Mouse (Mus musculus): ENCODE results near the gene Tbx5. TPM values are rescaled to one million over a fixed set of nuclear protein-coding genes. Genes with fewer than 3 reads are reported as not detected.
A peak's percentile ranks its signal among the peaks of the same experiment; 100 is the strongest.

Gene Tbx5
- polyA plus RNA-seq, 1 experiment from 2014 or later: 38.4 TPM

DNA sequence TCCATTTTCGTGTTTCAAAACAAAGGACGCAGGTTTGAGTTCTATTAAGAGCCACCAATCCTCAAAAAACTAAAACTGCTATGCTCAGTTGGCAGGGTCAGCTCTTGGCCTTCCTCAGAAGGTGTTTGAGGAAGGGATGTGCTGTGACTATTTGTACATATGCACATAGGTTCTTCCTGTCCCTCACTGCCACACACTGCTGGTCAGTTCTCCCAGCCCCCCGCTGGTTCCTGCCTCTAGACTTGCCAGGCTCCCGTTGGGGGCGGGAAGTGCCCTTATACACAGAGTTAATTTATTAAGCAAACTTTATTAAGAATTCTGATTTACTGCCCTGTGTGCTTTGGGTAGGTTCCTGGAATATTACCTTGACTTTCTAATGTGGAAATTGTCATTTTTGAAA lies 11.9 kb downstream of the Tbx5 start:
- H3K4me3 ChIP-seq: peak overlapping the region; percentile 38; the same call in 1 of the 2 replicates
- H3K4me1 ChIP-seq: peaks cover 76% of the 10 kb centered on the region
- no peaks in the 10 kb centered on the region for H3K9me3 ChIP-seq
- H3K36me3 ChIP-seq: peaks cover 65% of the 10 kb centered on the region
- H3K27me3 ChIP-seq (replicated peaks): peaks cover 37% of the 10 kb centered on the region
- 23% methylated on average over 5 of the region's 5 CpGs for whole genome bisulfite sequencing
- no peak for ATAC-seq (ENCODE audit: extremely low read depth, insufficient number of reproducible peaks, low FRiP score, low TSS enrichment)
- H3K27ac ChIP-seq (replicated peaks): peak overlapping the region; percentile 68
- peak overlapping the region; percentile 81 for H3K4me2 ChIP-seq
- H3K9ac ChIP-seq: peak overlapping the region; percentile 71

DNA sequence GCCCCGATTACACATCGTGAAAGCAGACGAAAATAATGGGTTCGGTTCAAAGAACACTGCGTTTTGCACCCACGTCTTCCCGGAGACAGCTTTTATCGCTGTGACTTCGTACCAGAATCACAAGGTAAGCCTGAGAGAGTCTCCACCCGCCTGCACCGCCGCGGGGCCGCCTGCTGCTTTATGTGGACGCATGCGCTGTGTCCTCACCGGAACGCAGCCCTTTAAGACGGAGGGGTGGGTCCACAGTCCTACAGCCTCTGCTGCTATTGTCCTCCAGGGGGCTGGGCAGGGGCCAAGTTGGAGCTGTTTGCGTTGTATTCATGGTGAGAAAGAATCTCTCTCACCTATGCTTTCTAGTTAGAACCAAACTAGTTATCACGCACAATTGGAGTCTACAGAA lies 12.5 kb downstream of the Tbx5 start:
- ATAC-seq (ENCODE audit: extremely low read depth, insufficient number of reproducible peaks, low FRiP score, low TSS enrichment): peak; percentile 56; the same call in 1 of the 2 replicates
- Histone ChIP-seq H3K27me3 (replicated peaks) (peaks cover 33% of the 10 kb centered on the region), H3K36me3 (peaks cover 70% of the 10 kb centered on the region), H3K9ac (peak overlapping the region; percentile 71), H3K4me2 (peak overlapping the region; percentile 81), H3K9me3 (no peaks in the 10 kb centered on the region), H3K4me1 (peaks cover 70% of the 10 kb centered on the region), H3K27ac (replicated peaks) (peak overlapping the region; percentile 68), H3K4me3 (peak overlapping the region; percentile 38)
- under 1% methylated on average over 21 of the region's 21 CpGs for whole genome bisulfite sequencing

DNA sequence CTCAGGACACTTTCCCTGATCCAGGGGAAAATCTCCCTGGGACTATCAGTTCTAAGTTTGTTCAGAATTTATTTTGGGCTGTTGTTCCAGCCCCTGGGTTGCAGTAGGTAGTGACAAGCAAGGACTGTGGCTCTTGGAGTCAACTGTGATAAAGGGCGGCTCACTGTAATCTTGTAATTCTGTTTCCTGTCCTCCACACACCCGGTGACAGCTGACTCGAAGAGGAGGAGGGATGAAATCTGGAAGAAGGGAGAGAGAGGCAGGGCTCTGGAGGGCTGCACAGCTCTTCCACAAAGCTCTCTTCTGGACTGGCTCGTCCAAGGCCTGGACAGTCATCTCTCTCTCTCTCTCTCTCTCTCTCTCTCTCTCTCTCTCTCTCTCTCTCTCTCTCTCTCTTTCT lies 24.6 kb downstream of the Tbx5 start:
- Histone ChIP-seq H3K9ac (no peak overlapping the region), H3K4me2 (no peak overlapping the region), H3K36me3 (peaks cover 83% of the 10 kb centered on the region), H3K9me3 (no peaks in the 10 kb centered on the region), H3K27ac (replicated peaks) (peak overlapping the region; percentile 78), H3K4me1 (peaks cover 60% of the 10 kb centered on the region), H3K4me3 (no peak overlapping the region), H3K27me3 (replicated peaks) (no peaks in the 10 kb centered on the region)
- ATAC-seq (ENCODE audit: extremely low read depth, insufficient number of reproducible peaks, low FRiP score, low TSS enrichment): peak; percentile 52; the same call in 1 of the 2 replicates
- 4% methylated on average over 4 of the region's 4 CpGs for WGBS

DNA sequence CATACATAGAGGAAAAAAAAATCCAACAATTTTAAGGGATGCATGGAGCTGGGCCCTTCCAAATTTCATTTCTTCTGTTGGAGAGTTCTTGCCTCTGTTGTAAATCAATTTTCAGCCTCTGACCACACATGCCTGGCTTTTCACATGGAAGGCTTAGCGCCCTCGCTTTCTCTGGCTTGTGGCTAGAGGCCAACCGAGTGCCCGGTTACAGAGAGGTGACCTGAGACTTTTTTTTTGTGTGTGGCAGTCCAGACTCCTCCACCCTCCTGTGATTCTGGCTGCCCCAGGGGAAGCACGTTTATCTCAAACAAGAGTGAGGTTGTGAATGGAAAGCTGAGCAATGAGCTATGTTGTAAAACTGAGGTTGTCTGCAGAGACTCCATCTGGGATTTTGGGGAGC lies 28.8 kb downstream of the Tbx5 start:
- no peaks in the 10 kb centered on the region for H3K27me3 ChIP-seq (replicated peaks)
- H3K9ac ChIP-seq: no peak overlapping the region
- H3K36me3 ChIP-seq: peaks cover 76% of the 10 kb centered on the region
- peak overlapping the region; percentile 65; the same call in 1 of the 2 replicates for H3K27ac ChIP-seq (replicated peaks)
- peaks cover 56% of the 10 kb centered on the region for H3K4me1 ChIP-seq
- ATAC-seq (ENCODE audit: extremely low read depth, insufficient number of reproducible peaks, low FRiP score, low TSS enrichment): no peak
- WGBS: 38% methylated on average over 5 of the region's 5 CpGs
- H3K4me2 ChIP-seq: no peak overlapping the region
- no peaks in the 10 kb centered on the region for H3K9me3 ChIP-seq
- H3K4me3 ChIP-seq: no peak overlapping the region

DNA sequence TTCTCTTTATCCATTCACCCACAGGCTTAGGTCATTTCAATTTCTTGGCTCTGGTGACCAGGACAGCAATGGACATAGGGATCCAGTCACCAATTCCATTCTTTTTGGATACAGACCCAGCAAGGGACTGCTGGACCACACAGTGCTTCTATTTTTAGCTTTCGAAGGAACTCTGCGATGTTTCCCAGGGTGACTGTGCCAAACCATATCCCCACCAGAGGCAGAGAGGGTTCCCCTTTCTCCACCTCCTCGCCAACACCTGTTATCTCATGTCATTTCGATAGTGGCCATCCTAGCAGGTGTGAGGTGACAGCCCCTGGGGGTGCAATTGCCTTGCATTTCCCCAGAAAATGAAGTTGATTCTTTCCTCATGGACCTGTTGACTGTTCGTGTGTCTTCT lies 30.0 kb downstream of the Tbx5 start:
- Histone ChIP-seq H3K36me3 (peaks cover 82% of the 10 kb centered on the region), H3K4me2 (no peak overlapping the region), H3K27me3 (replicated peaks) (no peaks in the 10 kb centered on the region), H3K9ac (no peak overlapping the region), H3K4me1 (peaks cover 46% of the 10 kb centered on the region), H3K4me3 (no peak overlapping the region), H3K27ac (replicated peaks) (peak overlapping the region; percentile 65; the same call in 1 of the 2 replicates), H3K9me3 (no peaks in the 10 kb centered on the region)
- 44% methylated on average over 5 of the region's 5 CpGs for WGBS
- ATAC-seq (ENCODE audit: extremely low read depth, insufficient number of reproducible peaks, low FRiP score, low TSS enrichment): no peak

DNA sequence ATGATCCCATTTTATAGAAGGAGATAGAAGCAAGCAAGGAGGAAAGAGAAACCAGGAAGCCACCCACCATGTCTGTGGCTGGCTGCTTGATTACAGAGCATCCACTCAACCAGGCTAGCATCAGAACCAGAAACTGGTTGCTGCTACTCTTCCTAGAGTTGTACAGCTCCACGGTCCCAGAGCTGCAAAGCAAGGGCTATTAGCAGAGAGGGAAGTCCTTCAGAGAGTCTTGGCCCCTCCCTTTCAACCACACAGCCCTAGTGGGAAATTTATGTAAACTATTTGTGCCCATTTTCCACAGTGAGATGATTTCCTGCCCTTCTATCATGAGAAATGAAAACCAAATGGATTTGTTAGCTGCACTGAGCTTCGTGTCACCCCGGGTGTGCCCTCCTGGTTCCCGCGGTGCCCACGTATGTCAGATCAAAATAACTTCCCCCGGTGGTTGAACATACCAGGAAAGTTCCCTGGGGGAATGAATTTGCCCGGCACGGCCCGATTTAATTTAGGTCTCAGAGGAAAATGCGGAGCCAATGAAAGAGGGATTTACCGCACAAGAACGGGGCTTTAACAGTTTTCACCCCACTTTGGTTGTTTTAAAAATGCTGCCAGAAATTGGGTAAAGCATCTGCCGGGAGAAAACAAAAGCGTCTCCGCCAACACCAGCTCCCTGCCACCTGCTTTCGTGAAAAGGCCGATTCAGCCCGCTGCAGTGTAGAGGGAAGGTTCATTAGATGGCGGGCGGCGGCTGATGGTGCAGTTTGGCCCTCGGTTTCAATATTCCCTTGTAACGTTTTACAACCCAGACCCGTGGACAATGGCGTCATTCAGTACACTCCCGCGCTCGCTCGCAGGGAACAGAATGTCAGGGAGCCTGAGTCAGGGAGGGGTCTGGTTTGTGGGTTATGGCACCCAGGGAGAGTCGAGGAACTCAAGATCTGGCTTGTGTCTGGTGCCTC lies 34.1 kb downstream of the Tbx5 start:
- Histone ChIP-seq H3K4me2 (peak overlapping the region; percentile 50), H3K9ac (no peak overlapping the region), H3K4me1 (peaks cover 14% of the 10 kb centered on the region), H3K36me3 (peaks cover 91% of the 10 kb centered on the region), H3K9me3 (no peaks in the 10 kb centered on the region), H3K27me3 (replicated peaks) (0 out of 2 replicates have a peak, but pooled peaks cover 4% of the 10 kb centered on the region), H3K27ac (replicated peaks) (no peak overlapping the region), H3K4me3 (peak overlapping the region; percentile 11; the same call in 1 of the 2 replicates)
- no peak for ATAC-seq (ENCODE audit: extremely low read depth, insufficient number of reproducible peaks, low FRiP score, low TSS enrichment)
- WGBS: 50% methylated on average over 31 of the region's 31 CpGs

DNA sequence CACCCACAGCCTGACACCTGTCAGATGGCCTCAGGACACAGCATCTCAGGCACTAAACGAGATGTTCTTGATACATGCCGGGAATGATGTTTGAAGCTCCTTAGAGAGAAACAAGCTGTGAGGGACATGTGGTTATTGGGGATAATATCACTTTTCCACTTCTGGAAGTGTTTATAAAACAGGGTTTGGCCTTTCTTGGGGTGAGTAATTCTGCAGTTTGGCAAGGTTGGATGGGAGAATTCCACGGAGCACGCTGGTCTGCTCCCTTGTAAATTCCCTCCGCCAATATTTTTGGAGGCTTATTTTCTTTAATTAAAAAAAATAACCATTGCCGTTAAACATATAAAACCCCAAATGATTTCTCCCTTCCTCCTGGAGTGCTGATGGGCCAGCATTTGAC lies 35.5 kb downstream of the Tbx5 start:
- ATAC-seq (ENCODE audit: extremely low read depth, insufficient number of reproducible peaks, low FRiP score, low TSS enrichment): no peak
- no peaks in the 10 kb centered on the region for H3K9me3 ChIP-seq
- H3K4me3 ChIP-seq: no peak overlapping the region
- H3K27me3 ChIP-seq (replicated peaks): 0 out of 2 replicates have a peak, but pooled peaks cover 4% of the 10 kb centered on the region
- peaks cover 94% of the 10 kb centered on the region for H3K36me3 ChIP-seq
- H3K27ac ChIP-seq (replicated peaks): no peak overlapping the region
- H3K9ac ChIP-seq: no peak overlapping the region
- H3K4me1 ChIP-seq: peaks cover 2% of the 10 kb centered on the region; the same call in 1 of the 2 replicates
- H3K4me2 ChIP-seq: no peak overlapping the region
- WGBS: 77% methylated on average over 6 of the region's 6 CpGs

DNA sequence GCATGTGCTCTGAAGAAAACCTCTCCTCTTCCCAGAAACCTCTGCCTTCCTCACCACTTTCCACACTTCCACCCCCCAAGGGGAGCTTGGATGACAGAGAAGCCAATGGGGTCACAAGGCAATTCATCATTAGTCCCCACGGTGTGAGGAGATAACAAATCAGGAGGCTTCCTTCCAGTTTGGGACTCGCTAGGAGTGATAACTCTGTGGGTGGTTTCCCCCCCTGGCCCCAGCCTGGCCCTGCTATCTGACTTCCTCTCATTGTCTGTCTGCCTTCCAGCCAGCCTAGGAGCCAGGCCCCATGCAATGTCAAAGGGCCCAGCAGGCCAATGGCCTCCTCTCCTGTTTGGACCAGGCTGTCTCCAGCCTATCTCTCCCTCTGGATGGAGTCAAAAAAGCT lies 43.0 kb downstream of the Tbx5 start:
- no peaks in the 10 kb centered on the region for H3K27me3 ChIP-seq (replicated peaks)
- H3K9me3 ChIP-seq: no peaks in the 10 kb centered on the region
- H3K9ac ChIP-seq: no peak overlapping the region
- WGBS: 5% methylated on average over 2 of the region's 2 CpGs
- peaks cover 64% of the 10 kb centered on the region for H3K36me3 ChIP-seq
- H3K27ac ChIP-seq (replicated peaks): peak overlapping the region; percentile 26
- H3K4me3 ChIP-seq: no peak overlapping the region
- peaks cover 45% of the 10 kb centered on the region for H3K4me1 ChIP-seq
- H3K4me2 ChIP-seq: no peak overlapping the region
- ATAC-seq (ENCODE audit: extremely low read depth, insufficient number of reproducible peaks, low FRiP score, low TSS enrichment): no peak

DNA sequence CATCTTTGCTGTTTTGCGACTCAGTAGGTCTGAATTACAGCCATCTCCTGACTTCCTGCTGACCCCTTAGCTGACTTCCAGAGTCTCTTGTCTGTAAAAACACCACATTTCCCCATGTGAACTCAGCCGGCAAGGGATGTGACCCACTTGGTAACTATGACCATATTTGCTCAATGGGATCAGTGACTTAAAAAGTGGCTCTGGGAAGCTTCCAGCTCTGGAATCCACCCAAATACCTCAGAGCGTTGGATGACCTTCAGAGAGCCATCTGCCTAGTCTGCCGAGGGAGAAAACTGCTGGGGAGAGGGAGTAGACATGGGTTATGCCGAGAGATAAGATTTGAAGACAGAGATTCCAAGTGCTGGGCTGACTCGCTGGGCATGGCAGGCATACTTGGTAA lies 44.7 kb downstream of the Tbx5 start:
- Histone ChIP-seq H3K4me3 (no peak overlapping the region), H3K4me1 (peaks cover 45% of the 10 kb centered on the region), H3K27me3 (replicated peaks) (no peaks in the 10 kb centered on the region), H3K9ac (no peak overlapping the region; the same call in 1 of the 2 replicates), H3K9me3 (no peaks in the 10 kb centered on the region), H3K27ac (replicated peaks) (peak overlapping the region; percentile 68), H3K36me3 (peaks cover 66% of the 10 kb centered on the region), H3K4me2 (no peak overlapping the region)
- 20% methylated on average over 6 of the region's 6 CpGs for WGBS
- no peak for ATAC-seq (ENCODE audit: extremely low read depth, insufficient number of reproducible peaks, low FRiP score, low TSS enrichment)

DNA sequence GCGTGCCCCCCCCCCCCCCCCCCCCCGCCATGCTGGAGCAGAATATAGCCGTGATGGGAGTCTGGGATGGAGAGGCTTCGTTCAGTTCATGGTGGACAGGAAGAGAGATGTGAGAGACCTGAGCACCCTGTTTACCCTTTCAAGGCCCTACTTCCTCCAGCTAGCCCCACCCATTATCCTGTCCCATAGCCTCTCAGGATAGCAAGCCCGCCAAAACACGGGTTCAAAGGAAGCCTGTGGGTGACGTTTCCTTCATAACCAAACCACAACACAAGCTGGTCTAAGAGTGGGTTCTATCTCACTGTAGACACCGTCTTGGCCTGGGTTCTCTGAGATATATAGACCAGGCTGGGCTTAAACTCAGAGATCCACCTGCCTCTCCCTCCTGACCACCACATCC lies 53.1 kb downstream of the Tbx5 start:
- no peak overlapping the region for H3K9ac ChIP-seq
- ATAC-seq (ENCODE audit: extremely low read depth, insufficient number of reproducible peaks, low FRiP score, low TSS enrichment): no peak
- no peaks in the 10 kb centered on the region for H3K4me1 ChIP-seq
- H3K4me2 ChIP-seq: no peak overlapping the region
- WGBS: 76% methylated on average over 7 of the region's 8 CpGs
- H3K36me3 ChIP-seq: peaks cover 37% of the 10 kb centered on the region
- no peak overlapping the region for H3K27ac ChIP-seq (replicated peaks)
- H3K4me3 ChIP-seq: no peak overlapping the region
- H3K9me3 ChIP-seq: no peaks in the 10 kb centered on the region
- H3K27me3 ChIP-seq (replicated peaks): no peaks in the 10 kb centered on the region

DNA sequence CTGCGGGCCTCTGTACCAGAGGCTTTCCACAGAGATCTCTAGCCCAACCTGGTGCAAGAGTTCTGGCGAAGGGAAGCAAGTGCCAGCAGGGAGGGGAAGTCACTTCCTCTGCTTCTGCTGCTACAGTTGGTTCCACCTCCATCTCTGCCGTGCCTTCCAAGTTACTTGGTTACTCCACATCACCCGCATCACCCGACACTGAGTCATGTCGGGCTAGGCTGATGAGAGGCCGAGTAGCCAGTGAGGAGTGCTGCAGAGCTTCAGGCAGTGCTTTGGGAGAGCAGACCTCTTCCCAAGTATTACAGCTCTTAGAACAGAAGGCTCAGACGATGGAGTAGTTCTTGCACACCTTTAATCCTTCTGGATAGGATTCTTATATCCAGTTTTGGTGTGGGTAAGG lies 54.9 kb downstream of the Tbx5 start:
- Histone ChIP-seq H3K27ac (replicated peaks) (no peak overlapping the region), H3K4me1 (no peaks in the 10 kb centered on the region), H3K36me3 (peaks cover 20% of the 10 kb centered on the region), H3K9me3 (no peaks in the 10 kb centered on the region), H3K27me3 (replicated peaks) (no peaks in the 10 kb centered on the region), H3K4me3 (no peak overlapping the region), H3K9ac (no peak overlapping the region), H3K4me2 (no peak overlapping the region)
- no peak for ATAC-seq (ENCODE audit: extremely low read depth, insufficient number of reproducible peaks, low FRiP score, low TSS enrichment)
- WGBS: 66% methylated on average over 8 of the region's 8 CpGs
